Mouse (Mus musculus): ENCODE data around the gene Dnah7b.
"Not testable (repeated sequence)": the region's sequence is repeated elsewhere in the genome, so short reads cannot be mapped to it uniquely, and the experiment has no call there.

Dnah7b gene

GRCm38 (mm10) chr1:46294451-46294850 lies 228.3 kb downstream of the Dnah7b start:
- DNase-seq (ENCODE audit: low read depth, low spot score): not testable (repeated sequence)

DNA sequence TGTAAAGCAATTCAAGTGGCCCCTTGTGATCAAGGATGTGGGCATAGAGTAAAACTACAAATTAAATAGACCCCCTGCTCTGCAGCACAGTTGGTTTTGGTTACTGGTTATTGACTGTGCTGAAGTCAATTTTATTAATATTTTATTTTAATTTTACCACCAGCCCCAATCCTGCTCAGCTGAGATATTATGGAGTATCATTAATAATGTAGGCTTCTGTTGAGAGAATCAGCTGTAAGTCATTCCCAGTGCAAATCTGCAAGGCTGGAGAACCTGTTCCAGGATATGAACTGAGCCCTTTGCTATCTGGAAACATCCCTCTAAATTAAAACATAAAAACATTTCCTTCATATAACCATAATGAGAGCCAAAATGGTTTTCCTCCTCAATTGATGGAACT lies 259.8 kb downstream of the Dnah7b start:
- not testable (repeated sequence) for DNase-seq (ENCODE audit: low read depth, low spot score)

GRCm38 (mm10) chr1:46345301-46345700 lies 279.2 kb downstream of the Dnah7b start:
- DNase-seq (ENCODE audit: low read depth, low spot score): not testable (repeated sequence)

GRCm38 (mm10) chr1:46380641-46381040 lies 314.5 kb downstream of the Dnah7b start:
- not testable (repeated sequence) for DNase-seq (ENCODE audit: low read depth, low spot score)

DNA sequence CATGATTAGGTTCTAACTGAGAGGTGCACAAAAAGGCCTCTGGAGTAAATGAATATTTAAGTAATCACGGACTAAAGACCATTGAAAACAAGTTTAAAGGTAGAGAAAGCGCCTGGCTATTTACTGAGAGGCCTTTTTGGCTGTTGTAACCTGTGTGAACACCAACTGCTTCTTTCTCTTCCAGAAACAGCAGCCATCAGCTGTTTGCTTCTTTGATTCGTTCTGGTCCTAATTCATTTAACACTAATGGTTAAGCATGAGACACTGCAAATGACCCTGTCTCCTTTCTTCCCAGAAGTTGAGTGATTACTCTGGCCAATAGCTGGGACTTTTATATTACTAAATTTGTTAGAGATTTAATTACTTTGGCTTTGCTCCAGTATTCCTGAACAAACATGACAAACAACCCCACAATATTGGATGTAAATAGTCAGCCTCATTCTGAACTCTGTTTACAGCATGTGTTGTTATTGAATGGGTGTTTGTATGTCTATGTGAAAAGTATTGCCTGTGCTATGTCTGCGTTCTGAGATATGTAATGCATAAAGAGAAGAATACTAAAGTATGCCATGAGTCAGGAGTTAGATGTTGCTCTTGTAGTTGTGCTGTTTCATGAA lies 328.7 kb downstream of the Dnah7b start:
- not testable (repeated sequence) for DNase-seq (ENCODE audit: low read depth, low spot score)

- DNase-seq (ENCODE audit: low read depth, low spot score): no peak
Observed at GRCm38 (mm10) chr1:46408324-46409115, 342.4 kb downstream of the Dnah7b start.

DNA sequence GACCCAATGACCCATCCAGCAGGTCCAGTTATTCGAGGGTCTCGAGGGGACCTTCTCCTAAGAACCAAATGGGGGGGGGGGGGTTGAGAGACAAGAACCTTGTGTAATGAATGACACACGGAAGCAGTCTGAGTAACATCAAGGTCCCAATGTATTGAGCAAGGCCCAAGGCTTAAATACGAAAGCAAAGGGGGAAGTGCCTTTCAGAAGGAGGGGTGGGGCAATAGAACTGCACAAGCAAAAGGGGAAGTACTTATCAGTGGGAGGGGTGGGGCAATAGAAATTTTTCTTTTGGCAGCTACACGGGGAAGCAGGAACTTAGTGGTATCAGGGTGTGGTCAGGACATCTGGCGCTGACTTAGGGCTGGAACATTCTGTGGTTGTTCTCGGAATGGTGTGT lies 348.7 kb downstream of the Dnah7b start:
- DNase-seq (ENCODE audit: low read depth, low spot score): not testable (repeated sequence)

DNA sequence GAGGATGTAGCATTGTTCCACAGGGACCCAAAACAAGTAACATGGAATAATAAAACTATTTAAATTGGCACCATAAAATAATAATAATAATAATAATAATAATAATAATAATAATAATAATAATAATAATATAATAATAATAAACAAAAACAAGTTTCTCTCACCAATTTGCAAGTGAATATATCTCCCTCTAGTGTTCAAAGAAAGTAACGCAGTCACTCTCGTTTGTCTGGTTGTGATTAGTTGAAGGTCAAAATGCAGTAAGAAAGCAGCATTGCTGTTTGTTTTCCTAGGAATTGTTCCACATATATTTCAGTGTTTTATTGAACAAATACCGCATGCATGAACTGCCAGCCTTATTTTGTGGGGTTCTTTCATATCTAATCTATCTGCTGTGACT lies 350.8 kb downstream of the Dnah7b start:
- peak; percentile 72 for DNase-seq (ENCODE audit: low read depth, low spot score)

GRCm38 (mm10) chr1:46418966-46419365 lies 352.9 kb downstream of the Dnah7b start:
- not testable (repeated sequence) for DNase-seq (ENCODE audit: low read depth, low spot score)

All from mesoderm, embryonic 11.5 days (tissue).